Mouse (Mus musculus): Measurements from ENCODE around the gene Akap2.

DNA sequence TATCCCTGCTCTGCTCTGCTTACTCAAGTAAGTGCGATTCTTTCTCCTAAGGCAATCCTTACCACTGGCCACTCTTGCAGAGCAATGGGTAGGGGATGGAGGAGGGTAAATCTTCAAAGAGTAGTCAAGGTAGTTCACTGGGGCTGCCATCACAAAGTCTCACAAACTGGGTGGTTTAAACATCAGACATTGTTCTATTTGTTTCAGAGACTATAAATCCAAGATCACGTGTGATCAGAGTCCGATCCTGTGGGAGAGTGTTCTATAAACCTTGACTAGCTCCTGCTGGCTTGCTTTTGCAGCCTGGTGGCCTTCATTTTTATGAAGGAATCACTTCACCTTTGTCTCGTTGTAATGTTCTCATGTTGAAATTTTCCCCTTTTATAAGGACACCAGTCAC lies 199.3 kb downstream of the Akap2 start:
- TF ChIP-seq POLR2A (IDR thresholded peaks at IDR 0.05; ENCODE audit: borderline replicate concordance, extremely low read depth, low read depth, low read length) (no peak), CTCF (IDR thresholded peaks at IDR 0.05; ENCODE audit: insufficient read depth, low read length) (no peak)
